Mouse (Mus musculus) limb, embryonic 13.5 days (tissue): ENCODE results near the gene Inpp5k. TPM values are rescaled to one million over a fixed set of nuclear protein-coding genes. Genes with fewer than 3 reads are reported as not detected.
A peak's percentile ranks its signal among the peaks of the same experiment; 100 is the strongest.

ENCODE experiments used
- ATAC-seq: fragments of 200-750 bp; cut with Nextera tagmentation; 2 replicates; pipeline ENCODE4 v1.8.0; 2017; ENCODE audit warnings: low read depth, moderate number of reproducible peaks, moderate TSS enrichment; ENCODE audit not compliant: low FRiP score
- H3K27ac ChIP-seq: fragments of 300-500 bp; sonication (generic); 2 replicates; pipeline ENCODE4 v1.5.1; 2015; ENCODE audit warnings: inconsistent platforms, mild to moderate bottlenecking, moderate library complexity
- H3K27me3 ChIP-seq: fragments of 300-500 bp; sonication (generic); 2 replicates; pipeline ENCODE4 v1.6.1; 2015; ENCODE audit warnings: mild to moderate bottlenecking, inconsistent platforms
- H3K36me3 ChIP-seq: fragments of 300-500 bp; sonication (generic); 2 replicates; pipeline ENCODE4 v1.6.1; 2015; ENCODE audit warnings: inconsistent platforms, mild to moderate bottlenecking, moderate library complexity
- H3K4me1 ChIP-seq: fragments of 300-500 bp; sonication (generic); 2 replicates; pipeline ENCODE4 v1.6.1; 2015; ENCODE audit warnings: inconsistent platforms
- H3K4me2 ChIP-seq: fragments of 300-500 bp; sonication (generic); replicated peaks from 2 replicates; pipeline ENCODE4 v1.6.1; 2015; ENCODE audit warnings: inconsistent platforms, mild to moderate bottlenecking, moderate library complexity
- H3K4me3 ChIP-seq: fragments of 300-500 bp; sonication (generic); 2 replicates; pipeline ENCODE4 v1.5.1; 2015; ENCODE audit warnings: moderate library complexity, mild to moderate bottlenecking, inconsistent platforms
- H3K9ac ChIP-seq: fragments of 300-500 bp; sonication (generic); 2 replicates; pipeline ENCODE4 v1.6.1; 2015; ENCODE audit warnings: mild to moderate bottlenecking, inconsistent platforms
- H3K9me3 ChIP-seq: fragments of 300-500 bp; sonication (generic); 2 replicates; pipeline ENCODE4 v1.6.1; 2016; ENCODE audit warnings: inconsistent platforms
- WGBS: fragments of 180-500 bp; shearing (Covaris S2); methylation state at CpG from one replicate; pipeline ENCODE4 v1.1.7; 2015; 5-methylcytosine and 5-hydroxymethylcytosine counted together
- polyA plus RNA-seq: library from polyadenylated mRNA; unstranded; fragments of >200 nt; fragmentation: Nextera tagmentation; extraction: Ambion mirVana; gene quantifications from 2 replicates; pipeline ENCODE4 v1.2.1, GENCODE M21; 2015

Inpp5k gene
- polyA plus RNA-seq, 1 experiment from 2014 or later = 21.1 TPM

GRCm38 (mm10) chr11:75673411-75673810, 42.6 kb downstream of the Inpp5k start:
- no peaks in the 10 kb centered on the region for H3K27me3 ChIP-seq
- ATAC-seq = no peak
- WGBS = 83% methylated on average over 5 of the region's 5 CpGs
- H3K4me3 ChIP-seq = no peak overlapping the region
- no peaks in the 10 kb centered on the region for H3K4me1 ChIP-seq
- peaks cover 55% of the 10 kb centered on the region for H3K36me3 ChIP-seq
- no peak overlapping the region for H3K9ac ChIP-seq
- H3K4me2 ChIP-seq = no peak overlapping the region
- no peak overlapping the region for H3K27ac ChIP-seq
- H3K9me3 ChIP-seq = no peaks in the 10 kb centered on the region

GRCm38 (mm10) chr11:75674875-75675274, 44.1 kb downstream of the Inpp5k start:
- no peak overlapping the region for H3K27ac ChIP-seq
- H3K4me1 ChIP-seq = no peaks in the 10 kb centered on the region
- no peak for ATAC-seq
- H3K4me3 ChIP-seq = no peak overlapping the region
- H3K4me2 ChIP-seq = no peak overlapping the region
- H3K36me3 ChIP-seq = peaks cover 40% of the 10 kb centered on the region
- H3K9me3 ChIP-seq = no peaks in the 10 kb centered on the region
- H3K9ac ChIP-seq = no peak overlapping the region
- no peaks in the 10 kb centered on the region for H3K27me3 ChIP-seq
- WGBS = 78% methylated on average over 3 of the region's 3 CpGs

DNA sequence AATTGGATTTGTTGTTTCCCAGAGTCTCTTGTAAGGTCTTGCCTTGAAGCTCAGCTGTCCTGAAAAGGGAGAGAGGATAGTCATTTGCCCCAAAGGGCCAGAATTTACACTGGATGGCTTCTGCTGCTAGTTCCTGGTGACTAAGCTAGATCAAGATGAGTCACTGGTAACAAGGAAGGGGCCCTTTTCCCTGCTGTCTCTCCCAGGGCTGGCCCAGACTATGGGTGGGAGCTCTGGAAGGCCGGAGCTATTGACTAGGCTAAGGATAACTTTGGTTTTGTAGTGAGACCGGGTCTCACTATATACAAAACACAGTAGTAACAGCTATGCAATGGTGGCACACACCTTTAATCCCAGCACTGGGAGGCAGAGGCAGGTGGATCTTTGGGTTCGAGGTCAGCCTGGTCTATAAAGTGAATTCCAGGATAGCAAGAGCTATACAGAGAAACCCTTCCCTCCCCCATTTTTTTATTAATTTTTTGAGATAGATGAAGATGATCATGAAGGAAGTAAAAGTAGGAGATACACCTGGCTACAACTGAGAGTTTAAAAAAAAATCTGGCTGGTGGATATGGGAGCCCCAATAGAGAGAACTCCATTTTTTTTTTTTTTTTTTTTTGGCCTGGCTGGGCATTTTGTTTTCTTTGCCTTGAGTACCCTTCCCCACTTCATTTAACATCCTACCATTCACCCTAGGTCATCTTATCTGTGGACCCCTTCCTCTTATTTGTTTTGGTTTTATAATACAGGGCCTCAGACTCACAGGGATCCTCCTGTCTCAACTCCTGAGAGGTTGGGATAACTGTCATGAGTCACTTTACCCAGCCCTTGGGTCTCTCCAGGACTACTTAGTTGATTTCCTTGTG, 47.3 kb downstream of the Inpp5k start:
- Histone ChIP-seq H3K9ac (no peak overlapping the region), H3K27ac (no peak overlapping the region), H3K9me3 (no peaks in the 10 kb centered on the region), H3K4me3 (peak overlapping the region; percentile 99), H3K4me2 (peak overlapping the region; percentile 86), H3K27me3 (no peaks in the 10 kb centered on the region), H3K4me1 (peaks cover 15% of the 10 kb centered on the region), H3K36me3 (peaks cover 19% of the 10 kb centered on the region)
- no peak for ATAC-seq
- 91% methylated on average over 3 of the region's 3 CpGs for WGBS

DNA sequence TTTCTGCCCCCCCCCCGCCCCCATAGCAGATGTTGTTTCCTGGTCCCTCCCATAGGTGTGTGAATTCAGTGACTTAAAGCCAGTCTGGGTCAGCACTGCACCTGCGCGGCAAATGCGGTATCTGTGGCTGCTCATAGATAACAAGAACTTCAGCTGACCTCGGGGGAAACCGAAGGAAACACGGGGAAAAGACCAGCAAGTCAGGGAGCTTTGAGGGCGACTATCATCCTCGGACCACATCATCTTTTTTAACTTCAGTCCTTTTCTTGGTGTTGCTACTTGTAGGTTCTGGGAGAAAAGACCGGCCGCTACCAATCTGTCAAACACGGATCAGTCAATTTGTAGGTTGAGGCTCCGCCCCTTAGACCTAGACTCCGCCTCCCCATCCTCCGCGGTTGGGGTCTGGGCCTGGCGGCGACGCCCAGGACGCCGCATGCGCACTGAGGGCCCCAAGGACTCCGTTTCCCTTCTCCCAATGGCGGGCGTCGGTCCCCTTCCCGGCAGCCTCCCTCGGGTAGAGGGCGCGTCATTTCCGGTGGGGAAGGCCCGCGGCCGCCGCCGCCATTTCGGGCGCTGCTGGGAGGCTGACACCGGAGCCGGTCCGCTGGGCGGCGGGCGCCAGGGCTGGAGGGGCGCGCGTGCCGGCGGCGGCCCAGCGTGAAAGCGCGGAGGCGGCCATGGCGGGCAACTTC, 48.1 kb downstream of the Inpp5k start, which contains the start of gene Crk:
TSS of gene Crk (plus strand) at position 513 of the 692 bp plus-strand sequence.
- peak; percentile 98 for ATAC-seq

GRCm38 (mm10) chr11:75679439-75680171, 48.8 kb downstream of the Inpp5k start:
- Histone ChIP-seq H3K36me3 (peaks cover 25% of the 10 kb centered on the region), H3K27me3 (no peaks in the 10 kb centered on the region), H3K4me2 (peak overlapping the region; percentile 86), H3K4me3 (peak overlapping the region; percentile 99), H3K27ac (peak overlapping the region; percentile 93), H3K4me1 (peaks cover 15% of the 10 kb centered on the region), H3K9me3 (no peaks in the 10 kb centered on the region), H3K9ac (peak overlapping the region; percentile 96)
- ATAC-seq = peak; percentile 82
- WGBS = under 1% methylated on average over 43 of the region's 43 CpGs

More for the DNA sequence above, 48.1 kb downstream of the Inpp5k start, which contains the start of gene Crk:
- H3K36me3 ChIP-seq = peaks cover 19% of the 10 kb centered on the region
- peak within 1 kb of the TSS; percentile 96 for H3K9ac ChIP-seq
- peak within 1 kb of the TSS; percentile 86 for H3K4me2 ChIP-seq
- H3K27ac ChIP-seq = peak within 1 kb of the TSS; percentile 93
- H3K4me3 ChIP-seq = peak within 1 kb of the TSS; percentile 99
- WGBS = 0% methylated on average over 55 of the region's 55 CpGs
- peaks cover 15% of the 10 kb centered on the region for H3K4me1 ChIP-seq
- no peaks in the 10 kb centered on the region for H3K9me3 ChIP-seq
- no peaks in the 10 kb centered on the region for H3K27me3 ChIP-seq

GRCm38 (mm10) chr11:75684462-75684861, 53.7 kb downstream of the Inpp5k start:
- 92% methylated on average over 5 of the region's 5 CpGs for WGBS
- Histone ChIP-seq H3K36me3 (peaks cover 29% of the 10 kb centered on the region), H3K27me3 (no peaks in the 10 kb centered on the region), H3K27ac (no peak overlapping the region), H3K4me3 (no peak overlapping the region), H3K4me2 (no peak overlapping the region), H3K4me1 (peaks cover 22% of the 10 kb centered on the region), H3K9ac (no peak overlapping the region), H3K9me3 (no peaks in the 10 kb centered on the region)
- no peak for ATAC-seq

DNA sequence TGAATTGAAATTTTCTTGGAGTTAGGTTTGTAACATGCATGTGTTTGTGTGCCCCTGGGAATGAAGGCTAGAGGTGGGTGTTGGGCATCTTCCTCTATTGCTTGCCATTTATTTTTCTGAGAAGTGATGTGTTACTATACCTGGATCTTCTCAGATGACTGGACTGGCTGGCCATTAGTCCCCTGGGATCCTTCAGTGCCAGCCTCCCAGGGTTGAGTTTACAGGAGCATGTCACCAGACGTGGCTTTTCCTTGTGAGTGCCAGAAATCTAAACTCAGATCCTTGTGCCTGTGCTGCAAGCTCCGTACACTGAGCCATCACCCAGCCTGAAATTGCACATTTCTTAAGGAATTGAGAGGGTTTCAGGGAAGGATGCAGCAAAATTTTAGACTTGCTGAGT, 54.2 kb downstream of the Inpp5k start:
- 77% methylated on average over 2 of the region's 2 CpGs for WGBS
- peaks cover 34% of the 10 kb centered on the region for H3K36me3 ChIP-seq
- H3K9ac ChIP-seq = no peak overlapping the region
- no peak overlapping the region for H3K27ac ChIP-seq
- no peak overlapping the region for H3K4me2 ChIP-seq
- H3K9me3 ChIP-seq = no peaks in the 10 kb centered on the region
- H3K4me3 ChIP-seq = no peak overlapping the region
- no peak for ATAC-seq
- peaks cover 22% of the 10 kb centered on the region for H3K4me1 ChIP-seq
- no peaks in the 10 kb centered on the region for H3K27me3 ChIP-seq

DNA sequence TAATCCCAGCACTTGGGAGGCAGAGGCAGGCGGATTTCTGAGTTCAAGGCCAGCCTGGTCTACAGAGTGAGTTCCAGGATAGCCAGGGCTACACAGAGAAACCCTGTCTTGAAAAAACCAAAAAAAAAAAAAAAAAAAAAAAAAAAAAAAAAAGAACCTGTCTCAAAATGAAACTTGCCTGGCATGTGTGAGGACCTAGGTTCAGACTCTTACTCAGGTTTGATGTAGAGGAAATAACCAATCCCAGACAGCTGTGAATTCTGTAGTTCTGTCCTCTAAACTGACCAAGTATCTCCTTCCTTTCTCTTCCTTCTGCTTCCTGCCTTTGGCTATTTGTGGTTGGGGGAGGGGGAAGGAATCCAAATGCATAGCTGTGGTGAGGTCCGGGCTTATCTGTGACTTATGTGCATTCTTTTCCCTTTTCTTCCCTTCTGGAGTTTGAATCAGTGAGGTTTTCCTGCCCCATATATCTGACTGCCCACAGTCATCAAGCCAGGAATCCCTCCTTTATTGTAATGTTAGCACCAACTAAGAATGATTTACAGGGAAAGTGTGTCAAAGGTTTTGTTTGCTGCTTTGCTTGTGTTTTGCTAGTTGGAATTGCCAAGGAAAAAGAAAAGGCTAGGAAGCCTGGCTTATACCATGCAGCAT, 56.7 kb downstream of the Inpp5k start:
- no peak overlapping the region for H3K4me3 ChIP-seq
- no peak overlapping the region for H3K4me2 ChIP-seq
- H3K4me1 ChIP-seq = peaks cover 7% of the 10 kb centered on the region; the same call in 1 of the 2 replicates
- no peak overlapping the region for H3K27ac ChIP-seq
- 88% methylated on average over 2 of the region's 2 CpGs for WGBS
- no peaks in the 10 kb centered on the region for H3K27me3 ChIP-seq
- no peaks in the 10 kb centered on the region for H3K9me3 ChIP-seq
- H3K9ac ChIP-seq = no peak overlapping the region
- peaks cover 53% of the 10 kb centered on the region for H3K36me3 ChIP-seq
- no peak for ATAC-seq

GRCm38 (mm10) chr11:75688132-75688531, 57.3 kb downstream of the Inpp5k start:
- peaks cover 7% of the 10 kb centered on the region; the same call in 1 of the 2 replicates for H3K4me1 ChIP-seq
- H3K27ac ChIP-seq = no peak overlapping the region
- no peaks in the 10 kb centered on the region for H3K27me3 ChIP-seq
- H3K4me3 ChIP-seq = no peak overlapping the region
- no peaks in the 10 kb centered on the region for H3K9me3 ChIP-seq
- H3K4me2 ChIP-seq = no peak overlapping the region
- peaks cover 52% of the 10 kb centered on the region for H3K36me3 ChIP-seq
- 79% methylated on average over 2 of the region's 2 CpGs for WGBS
- ATAC-seq = no peak
- H3K9ac ChIP-seq = no peak overlapping the region

DNA sequence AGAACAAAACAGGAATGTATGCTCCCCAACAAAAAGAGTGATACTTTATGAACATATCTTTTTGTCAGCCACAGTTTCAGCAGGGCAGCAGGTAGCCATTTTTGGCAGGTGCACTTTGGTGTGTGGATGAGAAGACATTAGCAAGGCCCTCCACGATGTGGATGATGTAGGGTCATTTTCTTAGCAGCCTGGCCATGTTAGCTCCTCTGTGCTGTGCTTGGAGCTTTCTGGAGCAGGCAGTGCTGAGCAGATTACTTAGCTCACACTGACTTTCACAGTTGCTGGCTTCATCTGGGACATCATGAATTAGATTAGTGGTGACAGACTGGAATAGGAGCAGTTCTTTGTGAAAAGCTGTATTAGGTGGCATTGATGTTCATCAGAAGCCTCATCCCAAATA, 59.2 kb downstream of the Inpp5k start:
- ATAC-seq = no peak
- no peak overlapping the region for H3K4me2 ChIP-seq
- no peak overlapping the region for H3K27ac ChIP-seq
- no peaks in the 10 kb centered on the region for H3K27me3 ChIP-seq
- H3K4me3 ChIP-seq = no peak overlapping the region
- H3K36me3 ChIP-seq = peaks cover 55% of the 10 kb centered on the region
- H3K4me1 ChIP-seq = peaks cover 7% of the 10 kb centered on the region; the same call in 1 of the 2 replicates
- no peak overlapping the region for H3K9ac ChIP-seq
- WGBS = 84% methylated on average over 1 of the region's 1 CpGs
- no peaks in the 10 kb centered on the region for H3K9me3 ChIP-seq

GRCm38 (mm10) chr11:75691047-75691446, 60.3 kb downstream of the Inpp5k start:
- Histone ChIP-seq H3K9me3 (no peaks in the 10 kb centered on the region), H3K27ac (no peak overlapping the region), H3K36me3 (peaks cover 62% of the 10 kb centered on the region), H3K4me1 (peaks cover 7% of the 10 kb centered on the region; the same call in 1 of the 2 replicates), H3K4me2 (no peak overlapping the region), H3K27me3 (no peaks in the 10 kb centered on the region), H3K4me3 (no peak overlapping the region), H3K9ac (no peak overlapping the region)
- ATAC-seq = no peak
